Mouse (Mus musculus) neutrophil, adult 5-6 weeks (primary cell): ENCODE data around the gene Cyp51. TPM values are rescaled to one million over a fixed set of nuclear protein-coding genes. Genes with fewer than 3 reads are reported as not detected.
"Not testable (repeated sequence)": the region's sequence is repeated elsewhere in the genome, so short reads cannot be mapped to it uniquely, and the experiment has no call there.

Experiments
- ATAC-seq: fragments of 151-379, 151-347 bp; 2 replicates; pipeline ENCODE4 v1.8.0; 2017; ENCODE audit warnings: mild to moderate bottlenecking, moderate TSS enrichment; ENCODE audit not compliant: insufficient number of reproducible peaks, poor library complexity, low FRiP score, severe bottlenecking; ENCODE audit errors: extremely low read depth
- total RNA-seq: library from RNA; stranded (forward); fragments of 200-1000 nt; gene quantifications from 2 replicates; pipeline ENCODE4 v1.2.3, GENCODE M21; 2017

The Cyp51 gene
- total RNA-seq, result 12.3 and 14.3 TPM in 2 replicates

DNA sequence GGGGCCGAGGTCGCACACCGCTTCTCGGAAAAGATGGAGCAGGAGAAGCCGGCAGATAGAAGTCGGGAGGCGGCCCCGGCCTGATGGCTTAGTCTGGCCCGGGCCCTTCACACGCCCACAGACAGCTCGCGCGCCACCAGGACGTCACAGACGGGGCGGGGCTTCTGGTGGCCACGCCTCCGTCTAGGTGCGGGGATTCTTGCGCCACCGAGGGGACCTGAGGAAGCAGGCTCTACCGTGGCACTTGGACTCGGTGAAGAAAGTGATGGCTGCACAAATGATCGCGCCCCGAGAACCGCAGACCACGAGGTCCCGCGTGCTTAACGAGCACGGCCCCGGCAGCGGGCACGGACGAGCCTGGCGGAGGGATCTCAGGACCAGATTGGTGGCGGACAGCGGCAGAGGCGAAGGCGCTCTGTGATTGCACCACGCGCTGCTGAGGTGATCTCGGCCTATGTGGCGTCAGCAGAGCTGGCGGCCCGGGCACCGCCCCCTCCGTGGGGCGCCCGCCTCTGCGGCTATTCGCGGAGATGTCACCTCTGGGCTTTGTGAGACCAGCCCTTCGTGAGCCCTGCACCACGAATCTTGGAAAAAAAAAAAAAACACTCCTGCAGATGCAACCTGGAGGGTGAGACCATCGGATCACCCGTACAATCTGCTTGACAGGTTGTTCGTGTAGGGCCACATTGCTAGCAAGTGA lies at the start of gene Cyp51:
TSS of gene Cyp51 (minus strand) at position 406 of the 700 bp plus-strand sequence.
- peak; percentile 91 for ATAC-seq

DNA sequence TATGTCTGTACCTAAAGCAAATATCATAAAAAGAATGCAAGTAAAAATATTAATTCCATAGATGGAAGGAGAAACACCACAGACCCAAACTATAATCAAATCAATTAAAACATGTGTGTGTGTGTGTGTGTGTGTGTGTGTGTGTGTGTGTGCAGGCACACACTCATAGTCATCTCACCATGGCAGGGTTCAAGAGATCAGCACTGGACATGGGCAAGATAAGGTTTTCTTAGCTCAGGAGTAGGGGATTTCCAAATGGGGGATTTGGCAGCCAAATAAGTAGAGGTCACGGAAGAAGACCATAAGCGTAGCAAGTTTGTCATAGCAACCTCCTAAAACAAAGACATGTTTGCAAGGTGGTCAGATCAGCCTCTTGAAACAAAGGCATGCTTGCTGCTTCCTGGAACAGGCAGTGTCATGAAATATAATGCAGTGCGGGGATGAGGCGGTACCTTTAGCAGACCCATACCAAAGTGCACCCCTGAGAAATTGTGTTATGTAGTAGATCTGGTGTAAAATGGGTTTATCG lies 8.1 kb upstream of the Cyp51 start:
- ATAC-seq, result peak; percentile 9; the same call in 1 of the 2 replicates

DNA sequence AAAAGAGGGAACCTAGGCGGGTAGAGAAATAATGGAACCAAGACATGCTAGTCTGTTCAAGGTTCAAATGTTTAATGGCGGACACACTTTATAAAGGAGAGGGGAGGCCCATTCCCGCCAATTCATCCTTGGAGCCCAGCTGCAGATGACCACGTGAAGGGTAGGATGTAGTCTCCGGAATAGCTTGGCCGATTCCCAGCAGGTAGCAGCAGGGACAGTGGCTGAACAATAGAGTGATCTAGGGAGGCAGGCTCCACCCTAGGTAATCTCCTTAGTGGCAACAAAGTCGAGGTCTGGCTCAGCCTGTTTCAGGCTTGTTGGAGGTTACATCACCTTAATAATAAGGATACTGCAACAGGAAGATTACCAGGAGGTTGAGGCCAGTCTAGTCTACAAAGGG lies 2.5 kb upstream of the Cyp51 start:
- ATAC-seq, result not testable (repeated sequence)

DNA sequence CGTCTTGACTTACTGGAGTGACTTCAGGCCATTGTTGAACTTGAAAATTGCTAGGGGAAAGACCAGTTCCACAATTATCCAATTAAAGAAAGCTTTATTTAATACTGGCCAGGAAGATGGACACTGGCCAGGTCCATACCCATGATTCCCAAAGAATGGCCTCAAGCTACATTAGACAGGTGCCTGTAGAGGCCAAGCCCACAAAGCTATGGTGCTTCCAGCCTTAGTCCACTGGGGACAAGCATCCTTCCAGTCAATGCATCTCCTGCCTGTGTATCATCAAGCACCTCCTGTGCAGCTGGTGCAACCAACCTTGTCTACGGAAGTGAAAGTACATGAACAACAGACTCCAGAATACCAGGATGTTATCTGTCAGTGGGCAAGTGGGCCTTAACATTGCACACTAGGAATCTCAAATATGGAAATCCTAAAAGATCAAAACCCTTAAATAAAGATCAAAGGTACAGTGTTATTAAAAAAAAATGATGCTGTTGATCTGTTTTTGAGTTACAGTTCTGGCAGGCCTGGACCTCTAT lies 1.2 kb upstream of the Cyp51 start:
- no peak for ATAC-seq

DNA sequence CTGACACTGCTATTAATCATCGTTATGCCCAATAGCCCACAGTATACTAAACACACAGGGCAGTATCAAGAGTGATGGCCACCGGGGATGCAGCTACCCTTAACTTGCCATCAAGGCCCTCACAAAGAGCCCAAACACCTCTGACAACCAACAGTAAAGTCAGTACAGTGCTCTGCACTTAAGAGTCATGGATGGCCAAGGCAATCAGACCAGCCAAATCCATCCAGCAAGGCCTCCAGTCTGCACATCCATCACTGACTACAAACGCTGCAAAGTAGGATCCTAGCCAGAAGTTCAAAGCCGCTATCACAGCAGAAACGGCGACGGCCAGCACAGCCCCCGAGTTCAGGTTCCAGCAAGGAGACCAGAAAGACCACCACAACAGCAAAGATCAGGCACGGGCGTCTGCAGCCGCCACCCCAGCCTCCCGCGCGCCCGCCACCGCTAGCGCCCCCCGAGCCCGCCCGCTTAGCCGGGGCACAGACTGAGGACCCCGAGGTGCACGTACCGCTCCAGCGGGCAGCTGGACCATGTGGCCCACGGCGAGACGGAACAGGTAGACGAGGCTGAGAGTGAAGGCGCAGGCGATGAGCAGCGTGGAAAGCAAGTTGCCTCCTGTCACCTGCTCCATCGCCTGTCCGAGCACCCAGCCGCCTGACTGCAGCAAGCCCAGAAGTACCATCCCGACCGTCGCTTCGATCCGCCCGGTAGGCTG lies 763 bp downstream of the Cyp51 start:
- peak; percentile 4; the same call in 1 of the 2 replicates for ATAC-seq

DNA sequence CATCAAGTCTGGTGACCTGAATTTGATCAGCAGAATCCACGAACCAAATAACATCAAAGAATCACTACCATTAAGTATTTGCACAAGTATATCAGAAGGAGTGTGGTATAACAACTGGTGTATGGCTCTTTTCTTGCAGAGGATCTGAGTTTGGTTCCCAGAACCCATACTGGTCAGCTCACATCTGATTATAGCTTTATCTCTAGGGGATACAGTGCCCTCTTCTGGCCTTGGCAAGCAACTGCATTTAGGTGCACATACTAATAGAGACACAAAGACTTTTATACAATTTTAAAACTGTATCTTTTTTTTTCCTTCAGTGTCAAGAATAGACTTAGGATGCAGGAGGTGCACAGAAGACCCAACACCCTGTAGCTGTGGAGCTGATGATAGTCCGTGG lies 2.8 kb downstream of the Cyp51 start:
- ATAC-seq, result no peak

DNA sequence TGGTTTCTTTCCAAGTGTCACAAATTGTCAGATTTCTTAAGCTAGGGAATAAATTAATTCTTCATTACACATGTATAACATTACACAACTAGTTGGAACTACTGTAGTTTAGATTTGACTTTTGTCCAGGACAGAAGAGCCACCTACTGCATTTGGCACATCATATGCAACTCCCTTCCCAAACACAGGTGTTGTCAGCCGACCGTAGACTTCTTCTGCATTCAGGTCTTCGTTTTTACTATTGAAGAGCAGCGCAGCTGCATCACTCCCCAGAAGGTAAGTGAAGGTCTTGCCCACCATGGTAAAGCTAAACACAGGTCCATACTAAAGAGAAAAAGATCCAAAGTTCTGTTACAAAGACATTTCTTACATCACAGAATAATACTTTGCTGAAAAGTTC lies 3.5 kb downstream of the Cyp51 start:
- no peak for ATAC-seq

DNA sequence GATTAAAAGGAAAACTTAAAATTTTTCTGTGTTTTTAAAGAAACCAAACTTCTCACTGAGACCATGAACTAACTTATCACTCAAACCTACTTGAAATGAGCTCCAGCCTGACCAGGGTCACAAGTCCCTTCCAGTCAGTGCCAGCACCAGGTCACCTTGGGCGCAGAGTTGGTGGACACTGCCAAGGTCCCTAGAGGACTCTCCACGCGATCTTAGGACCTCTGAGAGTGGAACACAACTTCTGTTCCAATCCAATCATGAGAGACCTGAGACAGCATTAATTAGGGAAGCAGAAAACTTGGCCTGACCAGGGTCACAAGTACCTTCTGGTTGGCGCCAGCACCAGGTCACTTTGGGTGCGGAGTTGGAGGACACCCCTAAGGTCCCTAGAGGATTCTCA lies 10.1 kb downstream of the Cyp51 start:
- ATAC-seq, result no peak

DNA sequence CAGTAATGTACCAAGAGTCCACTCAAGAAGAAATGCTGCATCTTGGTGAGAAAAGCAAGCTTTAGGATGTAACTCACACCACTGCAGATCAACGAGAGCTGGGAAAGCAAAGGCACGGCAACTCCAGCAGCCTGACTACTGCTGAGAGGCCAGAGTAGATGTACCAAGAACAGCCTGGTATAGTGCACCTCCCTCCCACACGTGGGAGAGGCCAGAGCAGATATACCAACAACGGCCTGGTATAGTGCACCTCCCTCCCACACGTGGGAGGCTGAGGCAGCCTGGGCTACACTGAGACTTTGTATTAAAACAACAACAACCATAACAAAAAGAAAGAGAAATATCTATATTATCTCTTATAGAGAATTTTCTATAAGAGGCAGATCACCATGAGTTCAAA lies 16.4 kb downstream of the Cyp51 start:
- ATAC-seq, result no peak

DNA sequence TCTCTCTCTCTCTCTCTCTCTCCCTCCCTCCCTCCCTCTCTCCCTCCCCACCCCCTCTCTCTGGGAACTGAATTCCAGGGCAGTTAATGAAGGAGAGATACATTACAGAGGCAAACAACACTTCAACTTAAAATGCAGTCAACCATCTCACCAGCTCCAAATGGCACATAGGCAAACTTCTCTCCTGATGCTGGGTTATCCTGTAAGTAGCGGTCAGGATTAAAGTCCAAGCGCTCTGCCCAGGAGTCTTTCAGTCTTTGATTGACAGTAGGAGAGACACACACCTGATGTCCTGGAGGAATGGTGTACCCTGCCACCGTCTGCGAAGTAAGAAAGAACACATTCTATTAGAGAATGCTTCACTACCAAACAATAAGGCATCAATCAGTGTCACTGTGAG lies 18.2 kb downstream of the Cyp51 start:
- no peak for ATAC-seq

DNA sequence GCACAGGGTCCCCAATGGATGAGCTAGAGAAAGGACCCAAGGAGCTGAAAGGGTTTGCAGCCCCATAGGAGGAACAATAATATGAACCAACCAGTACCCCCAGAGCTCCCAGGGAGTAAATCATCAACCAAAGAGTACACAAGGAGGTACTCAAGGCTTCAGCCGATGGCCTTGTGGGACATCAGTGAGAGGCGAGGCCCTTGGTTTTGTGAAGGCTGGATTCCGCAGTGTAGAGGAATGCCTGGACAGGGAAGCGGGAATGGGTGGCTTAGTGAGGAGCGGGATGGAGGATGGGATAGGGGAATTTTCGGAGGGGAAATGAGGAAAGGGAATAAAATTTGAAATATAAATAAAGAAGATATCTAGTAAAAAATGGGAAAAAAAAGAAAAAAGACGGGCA lies 19.6 kb downstream of the Cyp51 start:
- no peak for ATAC-seq

DNA sequence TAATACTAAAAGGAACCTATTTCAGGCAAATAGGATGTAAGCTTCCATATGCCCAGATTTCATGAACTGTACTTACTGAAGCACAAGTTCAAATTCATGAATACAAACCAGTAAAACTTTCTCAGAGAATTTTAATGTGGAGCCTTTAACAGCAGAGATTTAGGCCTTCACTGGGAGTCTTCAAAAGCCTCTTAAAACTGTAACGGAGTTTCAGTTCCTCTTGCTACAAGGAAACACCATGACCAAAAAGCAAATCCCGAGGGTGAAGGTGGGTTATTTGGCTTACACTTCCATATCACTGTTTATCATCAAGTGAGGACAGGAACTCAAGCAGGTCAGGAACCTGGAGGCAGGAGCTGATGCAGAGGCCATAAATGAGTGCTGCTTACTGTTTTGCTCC lies 23.0 kb downstream of the Cyp51 start:
- peak; percentile 71 for ATAC-seq

DNA sequence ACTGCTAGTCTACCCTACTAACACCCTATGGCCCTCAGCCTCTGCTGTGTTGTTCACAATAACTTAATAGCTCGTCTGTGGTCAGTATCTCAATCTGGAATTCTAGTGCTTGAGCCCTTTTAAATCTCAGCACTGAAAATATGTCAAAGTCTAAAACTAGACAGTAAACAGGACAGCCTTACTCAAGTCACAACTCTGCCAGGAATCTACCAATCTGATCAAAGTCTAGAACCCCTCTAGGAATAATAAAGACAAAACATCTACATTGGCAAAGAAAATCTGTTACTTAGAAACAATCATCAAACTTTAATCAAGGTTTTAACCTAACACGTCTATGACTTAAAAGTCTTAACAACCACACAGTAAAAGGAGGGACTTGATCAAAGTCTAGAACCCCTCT lies 23.7 kb downstream of the Cyp51 start:
- ATAC-seq, result no peak

DNA sequence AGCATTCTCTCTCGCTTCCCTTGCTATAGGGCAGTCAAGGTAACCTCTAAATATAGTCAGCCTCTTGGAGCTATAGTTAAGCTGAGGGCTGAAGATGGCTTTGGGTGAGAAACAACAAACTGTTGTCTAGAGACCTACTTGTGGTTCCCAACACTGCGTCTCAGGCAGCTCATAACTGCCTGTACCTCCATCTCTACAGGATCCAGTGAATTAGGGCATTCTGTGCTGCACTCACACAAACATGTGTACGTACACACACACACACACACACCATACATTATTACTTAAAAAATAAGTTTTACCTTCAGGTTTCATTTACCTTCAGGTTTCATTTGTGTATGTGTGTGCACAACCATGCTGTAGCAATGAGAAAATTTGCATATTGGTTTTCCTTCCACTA lies 25.5 kb downstream of the Cyp51 start:
- no peak for ATAC-seq

DNA sequence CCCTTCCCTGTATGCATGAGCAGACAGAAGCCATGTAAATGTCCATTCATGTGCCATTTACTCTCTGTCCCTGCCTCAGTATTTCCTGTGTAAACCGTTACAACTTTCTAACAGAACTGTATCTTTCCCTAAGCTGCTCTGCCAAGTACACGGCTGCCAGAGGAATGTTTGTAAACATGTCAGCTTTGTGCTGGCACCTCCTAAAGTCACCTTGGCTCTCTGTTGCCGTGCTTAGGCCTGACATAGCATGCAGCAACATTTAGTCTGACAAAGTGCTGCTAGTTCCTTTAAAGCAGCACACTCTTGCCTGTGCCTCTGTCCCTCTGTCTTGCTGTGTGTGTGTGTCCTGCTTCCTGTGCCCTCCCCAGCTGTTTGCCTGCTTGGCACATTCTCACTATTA lies 37.3 kb downstream of the Cyp51 start:
- no peak for ATAC-seq

DNA sequence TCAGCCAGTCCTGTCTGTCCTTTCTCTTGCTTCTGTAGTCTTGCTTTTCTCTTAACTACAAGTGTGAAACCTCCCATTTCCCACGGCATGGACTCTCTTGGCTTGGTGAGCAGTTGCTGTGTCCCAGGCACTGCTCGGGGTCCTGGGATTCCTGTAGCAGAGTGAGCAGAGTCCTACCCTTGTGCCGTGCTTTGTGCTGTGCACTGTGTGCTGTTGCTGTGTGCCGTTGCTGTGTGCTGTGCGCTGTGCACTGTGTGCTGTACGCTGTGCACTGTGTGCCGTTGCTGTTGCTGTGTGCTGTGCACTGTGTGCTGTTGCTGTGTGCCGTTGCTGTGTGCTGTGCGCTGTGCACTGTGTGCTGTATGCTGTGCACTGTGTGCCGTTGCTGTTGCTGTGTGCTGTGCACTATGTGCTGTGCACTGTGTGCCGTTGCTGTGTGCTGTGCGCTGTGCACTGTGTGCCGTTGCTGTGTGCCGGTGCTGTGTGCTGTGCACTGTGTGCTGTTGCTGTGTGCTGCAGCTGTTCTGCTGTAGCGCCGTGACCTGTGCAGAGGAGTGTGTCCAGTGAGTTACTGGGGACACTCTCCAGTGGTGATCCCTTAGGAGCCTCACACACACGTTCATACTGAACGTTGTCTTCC lies 38.0 kb downstream of the Cyp51 start:
- ATAC-seq, result 0 out of 2 replicates have a peak, but pooled peaks have one; percentile 9

DNA sequence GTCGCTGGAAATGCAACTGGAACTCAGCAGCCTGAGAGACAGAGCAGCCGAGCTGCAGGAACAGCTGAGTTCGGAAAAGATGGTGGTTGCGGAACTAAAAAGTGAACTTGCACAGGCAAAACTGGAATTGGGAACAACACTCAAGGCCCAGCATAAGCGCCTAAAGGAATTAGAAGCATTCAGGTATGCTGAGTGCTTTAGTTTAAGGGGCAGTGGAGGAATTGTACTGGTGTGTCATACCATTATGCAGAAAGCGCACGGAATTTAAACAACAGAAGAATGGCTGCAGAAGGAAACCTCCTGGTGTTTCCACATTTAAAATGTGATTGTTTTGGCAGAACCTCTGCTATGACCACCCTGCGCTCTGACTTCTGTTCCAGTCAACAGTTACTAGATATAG lies 44.2 kb downstream of the Cyp51 start:
- ATAC-seq, result no peak

DNA sequence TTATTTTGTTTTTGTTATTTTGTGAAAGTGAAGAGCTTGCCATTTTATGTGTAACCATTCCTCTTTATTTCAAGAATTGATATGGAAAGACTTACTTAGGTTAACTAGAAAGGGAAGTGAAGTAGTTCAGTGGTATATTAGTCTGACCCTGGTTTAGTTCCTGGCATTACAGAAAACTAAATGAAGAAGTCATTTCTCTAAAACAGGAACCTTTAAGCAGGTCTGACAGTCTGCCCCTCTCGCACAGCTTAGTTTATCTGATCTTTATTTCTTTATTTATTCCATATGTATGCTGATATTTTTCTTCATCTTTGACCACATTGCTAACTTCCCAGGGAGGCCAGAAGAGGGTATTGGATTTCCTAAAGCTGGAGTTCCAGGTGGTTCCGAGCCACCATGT lies 63.6 kb downstream of the Cyp51 start:
- no peak for ATAC-seq

DNA sequence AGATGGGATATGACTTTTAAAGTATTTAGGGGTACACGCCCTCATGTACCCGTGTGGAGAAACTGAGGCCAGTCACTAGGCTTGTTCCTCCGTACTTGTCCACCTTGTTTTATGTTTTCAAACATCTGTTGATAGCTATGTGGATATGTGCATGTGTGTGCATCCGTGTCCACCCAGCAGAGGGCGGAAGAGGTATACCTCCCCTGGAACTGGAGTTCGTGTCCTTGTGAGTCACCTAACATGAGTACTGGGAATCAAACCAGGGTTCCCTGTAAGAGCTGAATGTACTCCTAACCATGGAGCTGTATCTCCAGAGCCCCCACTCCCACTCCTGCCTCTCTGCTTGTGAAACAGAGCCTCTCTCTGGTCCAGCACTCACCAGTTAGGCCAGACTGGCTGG lies 64.2 kb downstream of the Cyp51 start:
- no peak for ATAC-seq

DNA sequence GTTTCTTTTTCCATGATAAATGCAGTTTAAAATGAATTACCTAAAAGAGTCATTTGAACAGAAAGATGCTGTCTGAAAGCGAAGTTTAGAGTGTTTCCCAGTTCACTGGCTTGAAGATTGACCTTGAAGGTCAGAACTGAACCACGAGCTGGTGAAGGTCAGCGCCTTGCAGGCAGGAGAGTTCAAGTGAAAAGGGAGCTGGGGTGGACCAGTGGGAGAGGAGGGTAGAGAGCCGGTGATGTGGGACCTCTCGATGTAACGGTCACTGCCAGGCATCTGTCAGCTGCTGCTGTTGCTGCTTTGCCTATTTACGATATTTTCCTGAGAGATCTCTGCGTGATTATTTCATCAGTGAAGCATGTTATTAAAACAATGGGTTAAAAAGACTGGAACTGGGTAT lies 65.2 kb downstream of the Cyp51 start:
- ATAC-seq, result no peak
